Mouse (Mus musculus) retina, postnatal 7 days (tissue): Measurements from ENCODE around the gene Chn2.

Experiments
- DNase-seq: peaks from one replicate; pipeline ENCODE4 v3.0.0-alpha.2; 2012; ENCODE audit warnings: low read depth, low spot score

Gene Chn2

DNA sequence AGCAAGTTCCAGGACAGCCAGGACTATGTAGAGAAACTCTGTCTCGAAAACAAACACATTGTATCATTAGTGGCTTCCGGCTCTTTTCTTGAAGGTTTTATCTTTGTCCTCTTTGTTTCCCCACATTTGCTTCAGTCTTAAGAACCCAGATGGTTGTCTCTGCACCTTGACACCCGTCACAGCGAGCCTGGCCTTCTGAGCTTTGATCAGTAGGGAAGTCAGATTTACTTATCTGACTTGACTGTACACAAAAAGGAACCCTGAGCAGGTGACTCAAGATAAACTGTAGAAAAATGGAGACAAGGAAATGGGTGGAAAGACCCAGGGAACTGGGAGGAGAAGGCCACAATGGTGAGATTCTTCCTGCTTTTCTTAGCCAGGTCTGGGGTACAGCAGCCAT lies 79.5 kb downstream of the Chn2 start:
- DNase-seq, result no peak

- no peak for DNase-seq
Measured at GRCm38 (mm10) chr6:54119461-54119860, 80.1 kb downstream of the Chn2 start.

- no peak for DNase-seq
Measured at GRCm38 (mm10) chr6:54119885-54120666, 80.7 kb downstream of the Chn2 start.

- DNase-seq, result no peak
Measured at GRCm38 (mm10) chr6:54120889-54121288, 81.5 kb downstream of the Chn2 start.

DNA sequence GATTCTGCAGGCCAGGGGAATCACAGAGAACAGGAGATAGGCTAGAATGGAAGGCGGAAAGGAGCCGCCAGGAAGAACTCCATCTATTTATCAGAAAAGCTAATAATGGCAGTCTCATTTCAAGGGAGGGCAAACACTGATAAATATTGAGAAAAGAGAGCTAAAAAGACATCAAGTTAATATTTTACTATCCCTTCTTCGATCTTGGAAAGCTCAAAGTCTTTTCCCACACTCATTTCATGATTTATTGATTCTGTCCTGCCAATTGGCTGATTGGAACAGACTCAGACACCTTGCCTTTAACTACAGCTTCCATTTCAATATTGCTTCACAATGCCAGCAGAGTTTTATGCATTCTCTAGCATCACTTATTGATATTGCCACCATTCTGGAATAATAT lies 85.2 kb downstream of the Chn2 start:
- DNase-seq, result no peak

DNA sequence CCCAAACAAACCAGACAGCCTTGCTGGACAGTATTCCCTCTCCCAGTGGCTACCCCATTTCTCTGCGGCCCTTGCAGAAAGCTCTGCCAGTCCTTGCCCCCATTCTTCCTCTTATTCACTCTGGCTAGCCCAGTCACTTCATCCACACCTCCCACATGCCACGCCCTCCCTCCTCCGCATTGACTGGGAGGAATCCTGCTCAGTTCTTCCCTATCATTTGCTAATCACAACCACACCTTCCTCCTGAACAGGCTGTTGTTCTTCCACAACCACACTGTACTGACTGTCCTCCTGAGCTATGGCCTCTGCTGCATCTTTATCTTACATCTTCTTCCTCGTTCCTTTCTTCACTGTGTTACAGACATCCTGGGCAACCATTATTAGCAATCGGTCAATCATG lies 86.2 kb downstream of the Chn2 start:
- DNase-seq, result no peak

DNA sequence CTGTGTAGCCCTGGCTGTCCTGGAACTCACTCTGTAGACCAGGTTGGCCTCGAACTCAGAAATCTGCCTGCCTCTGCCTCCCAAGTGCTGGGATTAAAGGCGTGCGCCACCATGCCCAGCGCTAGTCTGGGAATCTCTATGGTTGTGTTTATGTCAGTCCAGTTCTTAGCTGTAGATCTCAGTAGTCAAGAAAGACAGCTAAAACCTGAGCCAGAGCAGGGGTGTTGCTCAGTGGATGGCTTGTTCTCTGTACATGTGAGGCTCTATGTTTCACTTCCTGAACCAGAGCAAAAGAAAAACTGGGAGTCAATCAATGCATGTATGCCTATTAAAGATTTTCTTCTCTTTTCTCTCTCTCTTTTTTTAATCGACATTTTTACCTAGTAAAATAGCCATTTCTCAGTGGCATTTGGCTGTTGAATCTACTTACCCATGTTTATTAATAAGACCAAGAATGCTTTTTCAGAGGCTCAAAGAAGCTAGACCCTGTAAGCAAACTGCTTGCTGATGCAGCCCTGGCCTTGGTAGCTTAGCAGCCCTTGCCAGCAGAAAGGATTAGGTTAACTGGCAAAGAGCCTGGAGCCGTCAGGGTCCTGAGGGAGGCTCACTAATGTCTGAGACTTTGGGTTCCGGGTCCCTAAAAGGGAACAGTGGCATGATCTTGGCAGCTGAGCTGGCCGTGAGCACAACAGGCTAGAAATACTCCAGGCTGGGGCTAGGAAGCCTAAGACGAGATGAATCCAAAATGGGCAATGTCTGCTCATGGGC lies 87.1 kb downstream of the Chn2 start:
- peak; percentile 19 for DNase-seq

DNA sequence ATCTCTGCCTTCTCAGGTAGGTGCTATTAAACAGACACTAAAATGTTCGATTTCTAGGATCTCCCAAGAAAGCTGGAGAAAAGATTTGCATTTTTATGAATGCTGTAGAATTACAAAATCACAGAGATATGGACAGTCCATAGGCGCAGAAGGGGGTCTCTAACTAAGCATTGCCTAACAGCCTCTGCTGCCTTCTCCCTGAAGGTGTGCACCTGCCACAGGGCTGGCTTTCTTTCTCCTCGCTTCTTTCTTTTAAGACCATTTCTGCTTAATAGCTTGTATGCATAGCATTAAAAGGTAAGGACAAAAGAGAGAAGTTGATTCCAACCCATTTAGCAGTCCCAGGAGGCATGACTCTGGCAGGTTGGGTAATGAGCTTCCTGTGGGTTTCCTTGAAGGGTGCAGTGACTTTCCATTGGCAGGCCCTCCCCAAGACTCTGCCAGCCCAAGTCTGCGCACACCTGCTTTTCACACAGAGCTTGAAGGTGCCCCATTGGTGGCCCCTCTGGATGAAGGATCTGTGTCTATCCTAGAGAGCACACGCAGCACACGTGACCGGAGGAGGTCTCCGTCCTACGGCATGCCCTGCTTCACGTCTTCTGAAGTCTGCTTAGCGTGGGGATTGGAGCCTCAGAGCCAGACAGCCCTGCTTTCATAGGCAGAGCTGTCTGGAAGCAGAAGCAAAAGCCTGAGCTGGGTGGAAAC lies 87.8 kb downstream of the Chn2 start:
- no peak for DNase-seq

DNA sequence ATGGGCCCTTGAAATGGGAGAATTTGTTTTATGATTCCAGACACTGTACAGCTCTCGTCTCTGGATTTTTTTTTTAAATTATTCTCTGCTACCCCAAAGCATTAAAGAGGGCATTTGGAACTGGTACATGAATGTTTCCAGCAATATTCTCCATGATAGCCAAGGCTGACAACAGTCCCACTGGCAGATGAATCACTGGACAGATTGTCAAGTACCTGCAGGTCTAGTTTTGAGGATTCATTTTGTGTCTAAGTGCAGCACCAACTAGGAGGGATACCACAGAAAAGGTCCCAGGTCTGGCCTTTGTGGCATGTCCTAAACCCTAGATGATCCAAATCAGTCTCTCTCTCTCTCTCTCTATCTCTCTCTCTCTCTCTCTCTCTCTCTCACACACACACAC lies 89.3 kb downstream of the Chn2 start:
- DNase-seq, result no peak

- DNase-seq, result no peak
Measured at GRCm38 (mm10) chr6:54129570-54129969, 90.2 kb downstream of the Chn2 start.

GRCm38 (mm10) chr6:54130881-54131280 lies 91.5 kb downstream of the Chn2 start:
- no peak for DNase-seq

DNA sequence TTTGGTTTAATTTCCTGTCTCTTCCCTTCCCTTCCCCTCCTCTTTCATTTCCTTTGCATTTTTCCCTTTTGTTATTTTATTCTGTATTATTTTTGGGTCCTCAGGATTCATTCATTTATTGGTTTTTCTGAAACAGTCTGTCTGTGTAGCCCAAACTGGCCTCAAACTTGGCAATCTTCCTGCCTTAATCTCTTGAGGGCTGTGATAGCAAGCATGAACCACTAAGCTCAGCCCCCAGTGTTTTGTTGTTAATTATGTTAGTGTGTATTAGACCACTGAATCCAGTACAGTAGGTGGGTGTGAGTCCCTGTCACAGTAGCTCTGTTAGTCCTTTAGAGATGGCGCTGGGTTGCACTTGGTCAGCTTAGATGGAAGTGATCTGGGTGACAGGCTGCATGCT lies 93.2 kb downstream of the Chn2 start:
- no peak for DNase-seq

DNA sequence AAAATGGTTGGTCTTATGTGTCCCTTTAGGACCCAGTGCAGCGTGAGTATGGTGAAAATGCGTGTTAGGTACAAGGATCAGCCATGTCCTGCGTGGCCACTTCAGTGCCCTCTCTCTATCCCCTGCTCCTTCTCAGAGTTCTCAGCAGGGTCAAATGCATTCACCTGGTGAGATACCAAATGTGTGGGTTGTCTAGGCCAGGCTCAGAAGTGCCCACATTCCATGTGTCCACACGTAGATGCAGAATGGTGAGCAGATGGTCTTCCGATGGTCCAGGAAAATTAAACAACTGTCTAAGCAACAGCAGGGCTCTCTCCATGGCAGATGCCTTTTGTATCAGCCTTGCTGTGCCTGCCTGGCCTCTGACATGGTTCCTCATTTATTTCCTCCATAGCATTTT lies 93.9 kb downstream of the Chn2 start:
- no peak for DNase-seq

DNA sequence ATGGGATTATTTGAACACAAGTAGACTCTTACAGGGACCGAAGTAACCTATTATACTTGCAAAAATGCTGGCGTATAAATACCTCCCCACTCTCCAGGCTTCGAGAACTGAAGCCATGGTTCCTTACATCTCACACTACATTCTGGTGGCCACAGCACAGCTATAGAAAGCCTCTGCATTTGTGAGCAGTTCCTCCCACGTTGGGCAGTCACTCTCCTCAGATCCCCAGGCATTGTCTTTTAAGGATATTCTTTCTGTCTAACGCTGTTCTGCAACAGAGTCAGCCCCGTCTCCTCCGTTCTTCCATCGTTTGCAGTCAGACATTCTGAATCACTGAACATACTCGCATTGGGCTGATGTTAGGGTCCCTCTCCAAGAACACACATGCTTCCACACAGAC lies 98.8 kb downstream of the Chn2 start:
- no peak for DNase-seq

GRCm38 (mm10) chr6:54140488-54140887 lies 101.1 kb downstream of the Chn2 start:
- DNase-seq, result no peak

DNA sequence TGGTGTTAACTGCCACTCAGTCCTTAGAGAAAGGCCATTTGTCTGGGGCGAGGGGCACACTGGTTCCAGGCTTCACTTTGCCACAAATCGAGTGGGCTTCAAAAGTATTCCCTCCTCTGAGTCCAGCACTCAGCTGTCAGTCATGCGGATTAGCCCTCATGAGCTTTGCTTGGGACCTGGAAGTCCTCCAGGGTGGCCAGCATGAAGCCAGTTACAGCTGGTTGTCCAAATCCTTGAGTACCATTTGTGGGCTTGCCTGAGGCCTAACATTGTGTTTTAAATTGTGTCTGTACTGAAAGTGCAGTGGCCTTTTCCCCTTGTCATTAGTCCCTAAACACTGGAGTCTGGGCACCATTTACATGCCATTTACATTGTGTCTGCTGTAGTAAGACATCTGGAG lies 101.8 kb downstream of the Chn2 start:
- DNase-seq, result peak; percentile 13

- DNase-seq, result no peak
Measured at GRCm38 (mm10) chr6:54142848-54143651, 103.7 kb downstream of the Chn2 start.

GRCm38 (mm10) chr6:54143652-54143960 lies 104.3 kb downstream of the Chn2 start:
- DNase-seq, result no peak

DNA sequence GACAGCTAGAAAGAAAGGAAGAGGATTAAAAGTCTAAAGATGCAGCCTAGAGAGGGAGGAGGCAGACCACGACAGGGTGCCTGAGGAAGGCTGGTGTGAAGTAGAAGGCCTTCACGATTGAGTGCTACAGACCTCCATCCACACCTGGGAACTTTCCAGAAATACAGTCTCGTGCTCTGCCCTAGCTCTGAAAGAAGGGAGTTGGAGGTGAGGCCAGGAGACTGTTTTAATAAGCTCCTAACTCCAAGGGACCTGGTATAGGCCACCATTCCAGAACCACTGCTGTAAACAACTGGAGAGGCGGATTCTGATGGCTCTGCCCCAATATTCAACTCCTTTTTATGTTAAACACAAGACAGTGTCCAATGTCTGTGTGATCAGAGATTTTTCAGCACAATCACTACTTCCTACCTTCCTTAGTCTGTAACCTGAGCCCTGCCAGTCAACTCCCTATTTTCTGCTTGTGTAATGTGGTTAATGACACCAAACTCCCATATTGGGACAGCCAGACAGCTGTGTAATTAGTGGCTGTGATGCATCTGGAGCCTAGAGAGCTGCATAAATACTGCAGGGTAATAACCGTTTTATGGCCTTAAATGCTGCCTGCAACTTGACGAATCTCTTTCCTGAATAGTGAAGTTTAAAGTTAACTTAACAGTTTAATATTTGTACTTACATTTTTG lies 109.6 kb downstream of the Chn2 start:
- DNase-seq, result no peak

GRCm38 (mm10) chr6:54150821-54151220 lies 111.5 kb downstream of the Chn2 start:
- DNase-seq, result no peak
